Comparison of ENCODE assay signal across 8 mouse cellular contexts in genomic region chr11:113798011-113798410, GRCm38 (mm10). TPM values are rescaled to one million over a fixed set of nuclear protein-coding genes. Genes with fewer than 3 reads are reported as not detected.
DNase-seq lines count a peak whose midpoint lies in the region; ATAC-seq and TF ChIP-seq lines count a peak whose summit lies in the region.

No protein-coding gene starts in this region.

- no peaks in the 10 kb centered on the region for H3K9me3 ChIP-seq in lung, postnatal 0 days (ENCODE audit: low read length)
- no peaks in the 10 kb centered on the region for H3K9me3 ChIP-seq in midbrain, postnatal 0 days (ENCODE audit: low read length)
- no peaks in the 10 kb centered on the region for H3K9me3 ChIP-seq in intestine, postnatal 0 days (ENCODE audit: control insufficient read depth)

- no peaks in the 10 kb centered on the region for H3K27me3 ChIP-seq in lung, postnatal 0 days (replicated peaks; ENCODE audit: insufficient read depth, low read length)
- no peaks in the 10 kb centered on the region for H3K27me3 ChIP-seq in midbrain, postnatal 0 days (ENCODE audit: insufficient read depth, low read length)
- H3K27me3 ChIP-seq in intestine, postnatal 0 days (replicated peaks; ENCODE audit: control insufficient read depth, insufficient read depth, low read length), result no peaks in the 10 kb centered on the region

- H3K9ac ChIP-seq in lung, postnatal 0 days (replicated peaks; ENCODE audit: low read depth), result no peak overlapping the region
- H3K9ac ChIP-seq in midbrain, postnatal 0 days (replicated peaks; ENCODE audit: low read length, poor library complexity, severe bottlenecking), result no peak overlapping the region
- H3K9ac ChIP-seq in intestine, postnatal 0 days (ENCODE audit: low read depth, low read length), result no peak overlapping the region

- 69% methylated on average over 6 of the region's 6 CpGs for WGBS in lung, postnatal 0 days
- 68% methylated on average over 6 of the region's 6 CpGs for WGBS in midbrain, postnatal 0 days
- WGBS in intestine, postnatal 0 days, result 76% methylated on average over 6 of the region's 6 CpGs

- no peak overlapping the region for H3K4me2 ChIP-seq in lung, postnatal 0 days (replicated peaks; ENCODE audit: low read depth, low read length)
- H3K4me2 ChIP-seq in midbrain, postnatal 0 days (ENCODE audit: low read depth, low read length, poor library complexity, severe bottlenecking), result no peak overlapping the region
- no peak overlapping the region for H3K4me2 ChIP-seq in intestine, postnatal 0 days (replicated peaks; ENCODE audit: low read depth)

- H3K36me3 ChIP-seq in lung, postnatal 0 days (ENCODE audit: insufficient read depth, low read length), result no peaks in the 10 kb centered on the region
- H3K36me3 ChIP-seq in midbrain, postnatal 0 days (ENCODE audit: insufficient read depth, low read length), result peaks cover 2% of the 10 kb centered on the region; the same call in 1 of the 2 replicates
- H3K36me3 ChIP-seq in intestine, postnatal 0 days (ENCODE audit: control insufficient read depth, insufficient read depth), result no peaks in the 10 kb centered on the region

- no peak overlapping the region for H3K4me3 ChIP-seq in lung, postnatal 0 days (ENCODE audit: low read depth, low read length)
- no peak overlapping the region for H3K4me3 ChIP-seq in midbrain, postnatal 0 days (ENCODE audit: low read depth, low read length)
- no peak overlapping the region for H3K4me3 ChIP-seq in intestine, postnatal 0 days (ENCODE audit: low read depth, low read length)

- H3K27ac ChIP-seq in lung, postnatal 0 days (ENCODE audit: low read length), result 0 out of 2 replicates have a peak overlapping the region, but pooled peaks have one; percentile 3
- no peak overlapping the region for H3K27ac ChIP-seq in midbrain, postnatal 0 days (ENCODE audit: low read depth, low read length)
- H3K27ac ChIP-seq in intestine, postnatal 0 days (ENCODE audit: low read depth, low read length), result no peak overlapping the region

- no peak for ATAC-seq in lung, postnatal 0 days
- ATAC-seq in midbrain, postnatal 0 days (ENCODE audit: low FRiP score), result no peak
- no peak for ATAC-seq in intestine, postnatal 0 days

- no peak for TF ChIP-seq EP300 in lung, postnatal 0 days (IDR thresholded peaks at IDR 0.05)

- no peak for DNase-seq in lung, postnatal 0 days (ENCODE audit: low spot score)
- no peak for DNase-seq in lung, postnatal 25 days (ENCODE audit: low spot score)
- DNase-seq in cerebellum, postnatal 10 days, result peak; percentile 89 to 94
- DNase-seq in layer of hippocampus, adult 18-20 months (ENCODE audit: low spot score in 2 of 2), result peak; percentile 86 to 93
- peak; percentile 56 for DNase-seq in midbrain, postnatal 0 days (ENCODE audit: low spot score)
- DNase-seq in urinary bladder, postnatal 10 days (ENCODE audit: low spot score), result no peak
- no peak for DNase-seq in natural killer cell, adult 2 months (ENCODE audit: low spot score in 2 of 2)

- H3K4me1 ChIP-seq in lung, postnatal 0 days (ENCODE audit: insufficient read depth, low read depth, low read length), result peaks cover 11% of the 10 kb centered on the region; the same call in 1 of the 2 replicates
- peaks cover 4% of the 10 kb centered on the region; the same call in 1 of the 2 replicates for H3K4me1 ChIP-seq in midbrain, postnatal 0 days (ENCODE audit: insufficient read depth, low read length)
- no peaks in the 10 kb centered on the region; the same call in 1 of the 2 replicates for H3K4me1 ChIP-seq in intestine, postnatal 0 days (replicated peaks; ENCODE audit: control insufficient read depth, insufficient read depth, low read length)

- TF ChIP-seq CTCF in lung, postnatal 0 days (IDR thresholded peaks at IDR 0.05), result no peak
- TF ChIP-seq CTCF in midbrain, postnatal 0 days (IDR thresholded peaks at IDR 0.05), result no peak
- TF ChIP-seq CTCF in intestine, postnatal 0 days (IDR thresholded peaks at IDR 0.05; ENCODE audit: low read depth), result no peak

RNA-seq across cellular contexts. Expression of gene Cdc42ep4, which starts 46.3 kb away (rescaled TPM):
- 92.8 and 116 TPM in 2 replicates for polyA plus RNA-seq in lung, postnatal 0 days (2015; fragmentation: Nextera tagmentation; extraction: Ambion mirVana)
- 10 to 100 TPM; 32.4 to 32.7 TPM for total RNA-seq in layer of hippocampus, adult 18-20 months (2021)
- 88.0 and 89.5 TPM in 2 replicates for total RNA-seq in midbrain, postnatal 0 days (2014; rRNA removed)
- polyA plus RNA-seq in midbrain, postnatal 0 days (2015; fragmentation: Nextera tagmentation; extraction: Ambion mirVana), result 60.3 and 63.2 TPM in 2 replicates
- polyA plus RNA-seq in intestine, postnatal 0 days (2015; fragmentation: Nextera tagmentation; extraction: Ambion mirVana), result 30.2 and 33.0 TPM in 2 replicates

Comparison
In these comparisons a context has a peak if more than half of its experiments do, and no peak if none do; other contexts are left out.
1. DNase-seq: peak in cerebellum, postnatal 10 days (2 of 2), layer of hippocampus, adult 18-20 months (2 of 2) and midbrain, postnatal 0 days (single experiment); none in lung, postnatal 0 days (single experiment), lung, postnatal 25 days (single experiment), urinary bladder, postnatal 10 days (single experiment) and natural killer cell, adult 2 months (0 of 2).